Mouse (Mus musculus) cerebellum, postnatal 25 days (tissue): Measurements from ENCODE around the gene Hnrnpul1.
"Not testable (repeated sequence)": the region's sequence is repeated elsewhere in the genome, so short reads cannot be mapped to it uniquely, and the experiment has no call there.

Experiments
- DNase-seq, 2 experiments: peaks; one replicate each; pipeline ENCODE4 v3.0.0; 2021; ENCODE audit warnings: mixed read lengths in 2 of 2

Gene Hnrnpul1

GRCm38 (mm10) chr7:25754738-25755467 is at the start of gene Hnrnpul1:
Gene Hnrnpul1 (minus strand): TSS chr7:25754757.
- DNase-seq, result peak; percentile 99

- no peak for DNase-seq
Measured at GRCm38 (mm10) chr7:25803460-25803859, 48.9 kb upstream of the Hnrnpul1 start.

GRCm38 (mm10) chr7:25802241-25803125 is 47.9 kb upstream of the Hnrnpul1 start:
- DNase-seq, result no peak

GRCm38 (mm10) chr7:25801031-25801430 is 46.5 kb upstream of the Hnrnpul1 start:
- no peak for DNase-seq

- DNase-seq, result no peak
Measured at GRCm38 (mm10) chr7:25799369-25799768, 44.8 kb upstream of the Hnrnpul1 start.

- DNase-seq, result no peak
Measured at GRCm38 (mm10) chr7:25798540-25798939, 44.0 kb upstream of the Hnrnpul1 start.

- no peak for DNase-seq
Measured at GRCm38 (mm10) chr7:25794775-25795174, 40.2 kb upstream of the Hnrnpul1 start.

- peak in 1 of 2 experiments; percentile 36 for DNase-seq
Measured at GRCm38 (mm10) chr7:25793679-25794078, 39.1 kb upstream of the Hnrnpul1 start.

- DNase-seq, result not testable (repeated sequence)
Measured at GRCm38 (mm10) chr7:25792966-25793365, 38.4 kb upstream of the Hnrnpul1 start.

- no peak for DNase-seq
Measured at GRCm38 (mm10) chr7:25790615-25791014, 36.1 kb upstream of the Hnrnpul1 start.

- no peak for DNase-seq
Measured at GRCm38 (mm10) chr7:25789129-25789440, 34.5 kb upstream of the Hnrnpul1 start.

GRCm38 (mm10) chr7:25788220-25789128 is 33.9 kb upstream of the Hnrnpul1 start, which contains the start of gene Axl:
Gene Axl (minus strand): TSS chr7:25788705.
- DNase-seq, result peak; percentile 16 to 43

- peak in 1 of 2 experiments; percentile 13 for DNase-seq
Measured at GRCm38 (mm10) chr7:25787456-25788219, 33.1 kb upstream of the Hnrnpul1 start.

- no peak for DNase-seq
Measured at GRCm38 (mm10) chr7:25786974-25787373, 32.4 kb upstream of the Hnrnpul1 start.

GRCm38 (mm10) chr7:25785752-25786151 is 31.2 kb upstream of the Hnrnpul1 start:
- no peak for DNase-seq

GRCm38 (mm10) chr7:25784808-25785207 is 30.3 kb upstream of the Hnrnpul1 start:
- no peak for DNase-seq

- DNase-seq, result no peak
Measured at GRCm38 (mm10) chr7:25783746-25784145, 29.2 kb upstream of the Hnrnpul1 start.

- no peak for DNase-seq
Measured at GRCm38 (mm10) chr7:25782744-25783143, 28.2 kb upstream of the Hnrnpul1 start.

GRCm38 (mm10) chr7:25781937-25782610 is 27.5 kb upstream of the Hnrnpul1 start:
- DNase-seq, result no peak

- DNase-seq, result peak; percentile 13 to 27
Measured at GRCm38 (mm10) chr7:25781321-25781936, 26.9 kb upstream of the Hnrnpul1 start.

GRCm38 (mm10) chr7:25780753-25781152 is 26.2 kb upstream of the Hnrnpul1 start:
- DNase-seq, result no peak
